Mouse (Mus musculus) right cerebral cortex, adult 2 months (tissue): ENCODE data around the gene Usp48.

ENCODE experiments used
- DNase-seq, 2 experiments: peaks; one replicate each; pipeline ENCODE4 v3.0.0; 2021 to 2022; ENCODE audit warnings: low spot score in 2 of 2

The Usp48 gene

DNA sequence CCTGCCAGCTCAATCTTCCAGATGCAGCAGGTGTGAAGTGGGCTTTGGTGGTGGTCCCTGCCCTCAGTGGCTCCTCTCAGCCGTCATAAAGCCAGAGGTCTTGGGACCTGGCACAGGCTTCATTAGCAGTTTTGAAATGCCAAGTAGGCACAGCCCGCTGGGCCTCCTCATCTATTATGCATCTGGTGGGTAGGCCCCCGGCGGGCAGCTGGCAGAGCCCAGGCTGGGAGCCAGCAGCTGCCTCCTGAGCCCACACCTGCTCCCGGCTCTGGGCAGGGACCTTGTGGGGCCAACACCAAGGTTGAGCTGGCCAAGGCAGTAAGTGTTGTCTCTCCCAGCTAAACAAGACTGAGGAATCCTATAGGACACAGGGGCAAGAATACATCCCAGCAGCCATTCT lies 92.7 kb downstream of the Usp48 start:
- no peak for DNase-seq

DNA sequence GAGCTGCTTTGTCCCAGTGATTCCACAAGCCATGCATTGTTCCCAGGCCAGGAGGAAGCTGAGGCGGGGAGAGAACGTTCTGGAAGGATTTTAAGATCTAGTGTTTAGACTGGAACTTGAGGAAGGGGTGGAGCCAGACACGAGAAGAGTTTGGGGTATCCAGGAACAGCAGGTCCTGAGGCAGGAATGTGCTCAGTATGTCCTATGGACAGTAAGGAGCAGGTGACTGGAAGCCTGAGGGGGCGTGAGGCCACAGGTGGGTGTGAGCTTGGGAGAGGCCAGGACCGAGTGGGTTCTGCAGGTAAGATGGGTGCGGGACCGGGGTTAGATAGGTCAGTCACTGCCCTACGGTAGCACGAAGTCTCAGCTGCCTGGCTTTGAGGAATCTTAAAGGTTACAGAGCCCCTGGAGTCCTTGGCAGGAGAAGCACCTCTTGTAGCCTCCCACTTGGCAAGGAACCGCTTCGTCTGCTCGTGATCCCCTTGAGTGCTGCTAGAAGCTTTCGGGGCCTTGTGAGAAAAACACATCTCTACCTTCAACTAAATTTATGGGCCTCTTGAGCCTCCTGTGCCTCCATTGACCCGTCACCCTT lies 93.8 kb downstream of the Usp48 start:
- DNase-seq, result no peak

DNA sequence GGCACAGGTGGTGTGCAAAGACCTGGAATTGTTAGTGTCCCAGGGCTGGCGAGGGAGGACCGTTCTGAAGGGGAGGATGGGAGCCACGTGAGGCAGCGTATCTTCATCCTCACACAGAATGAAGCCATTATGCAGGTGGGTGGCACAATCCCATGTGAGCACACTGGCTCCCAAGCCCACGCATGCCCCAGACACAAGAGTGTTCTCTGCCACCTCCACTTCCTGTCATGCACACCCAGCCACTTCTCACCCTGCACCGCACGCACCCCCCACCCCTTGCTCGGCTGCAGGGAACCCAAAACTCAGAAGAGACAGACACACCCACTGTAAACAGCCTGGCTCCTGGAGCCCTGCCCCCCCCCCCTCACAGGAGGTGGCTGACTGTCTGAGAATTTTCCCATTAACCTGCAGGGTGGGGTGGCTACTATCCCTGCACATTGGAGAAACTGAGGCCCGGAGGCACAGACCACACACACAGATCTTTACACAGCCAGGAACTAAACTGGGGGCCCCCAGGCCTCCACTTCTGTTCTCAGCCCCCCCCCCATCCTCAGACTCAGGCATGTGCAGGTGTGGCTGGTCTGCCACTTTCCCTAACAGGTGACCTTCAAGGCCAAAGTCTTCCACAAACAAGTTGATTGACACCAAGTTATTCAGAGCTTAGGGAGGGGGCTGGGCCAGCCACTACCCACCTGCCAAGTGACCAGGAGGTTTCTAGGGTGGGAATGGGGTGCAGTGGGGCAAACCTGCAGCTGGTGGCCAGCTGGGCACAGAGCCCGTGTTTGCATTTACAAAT lies 98.8 kb downstream of the Usp48 start:
- DNase-seq, result peak; percentile 61 to 73

DNA sequence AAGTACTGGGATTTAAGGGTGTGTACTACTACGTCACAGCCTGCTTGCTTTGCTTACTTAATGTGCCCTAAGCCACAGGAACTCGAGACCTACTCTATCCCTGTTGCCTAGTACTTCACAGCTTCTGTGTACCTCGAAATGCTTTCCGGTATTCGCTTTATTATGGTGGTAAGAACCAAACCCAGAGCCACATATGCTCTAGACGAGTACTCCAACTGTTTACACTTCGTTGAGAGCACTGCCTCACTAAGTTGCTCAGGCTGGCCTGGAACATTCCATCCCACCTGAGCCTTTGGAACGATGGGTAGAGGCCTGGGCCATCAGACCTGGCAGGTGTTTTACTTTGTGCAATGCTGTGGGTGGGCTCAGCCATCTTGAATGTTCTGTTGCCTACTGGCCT lies 101.7 kb downstream of the Usp48 start:
- no peak for DNase-seq

DNA sequence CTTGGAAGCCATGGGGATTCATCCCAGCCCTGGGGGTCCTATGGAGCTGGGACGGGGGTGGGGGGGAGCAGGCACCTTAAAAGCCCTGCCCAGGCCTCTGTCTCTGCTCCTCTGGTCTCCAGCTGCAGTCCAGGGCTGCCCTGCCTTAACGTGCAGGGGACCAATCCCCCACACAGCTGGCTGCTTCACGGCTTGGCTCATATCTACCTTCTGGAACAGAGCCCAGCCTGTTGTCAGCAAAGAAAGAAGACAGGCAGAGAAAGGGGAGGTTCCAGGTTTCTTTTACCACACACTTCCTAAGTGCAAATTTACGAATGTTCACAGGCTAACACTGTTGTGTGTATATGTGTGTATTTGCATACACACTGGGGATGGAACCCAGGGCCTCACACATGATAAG lies 102.3 kb downstream of the Usp48 start:
- DNase-seq, result no peak

DNA sequence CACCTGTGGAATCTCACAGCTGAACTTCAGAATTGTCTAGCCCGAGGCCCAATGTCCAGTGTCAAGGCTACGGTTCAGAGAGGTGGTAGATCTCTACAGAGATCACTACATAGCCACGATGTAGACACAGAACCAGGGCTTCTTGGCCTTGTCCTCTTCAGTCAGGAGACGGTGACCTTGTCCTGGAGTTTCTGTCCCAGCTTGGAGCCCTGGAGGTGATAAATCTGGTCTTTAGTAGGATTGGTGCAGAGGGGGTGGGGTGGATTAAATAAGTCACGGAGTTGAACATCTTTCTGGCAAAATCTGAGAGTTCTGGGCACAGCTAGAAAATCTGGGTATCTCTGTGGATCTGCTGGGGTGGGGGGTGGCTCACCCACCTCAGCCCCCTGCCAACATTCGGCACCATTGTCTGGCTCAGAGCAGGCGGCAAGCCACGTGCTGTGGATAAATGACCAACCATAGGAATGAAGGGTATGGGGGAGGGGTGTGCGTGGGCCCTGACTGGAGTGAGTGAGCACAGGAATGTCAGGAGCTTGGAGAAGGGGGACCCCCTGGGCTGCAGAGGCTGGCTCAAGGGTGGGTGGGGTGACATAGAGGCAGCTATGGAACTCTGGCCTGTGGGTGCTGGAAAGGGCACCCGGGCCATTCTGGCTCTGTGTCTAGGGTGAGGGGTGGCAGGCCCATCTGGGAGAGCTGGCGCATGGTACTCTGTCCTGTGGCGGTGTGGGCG lies 103.8 kb downstream of the Usp48 start:
- DNase-seq, result no peak

DNA sequence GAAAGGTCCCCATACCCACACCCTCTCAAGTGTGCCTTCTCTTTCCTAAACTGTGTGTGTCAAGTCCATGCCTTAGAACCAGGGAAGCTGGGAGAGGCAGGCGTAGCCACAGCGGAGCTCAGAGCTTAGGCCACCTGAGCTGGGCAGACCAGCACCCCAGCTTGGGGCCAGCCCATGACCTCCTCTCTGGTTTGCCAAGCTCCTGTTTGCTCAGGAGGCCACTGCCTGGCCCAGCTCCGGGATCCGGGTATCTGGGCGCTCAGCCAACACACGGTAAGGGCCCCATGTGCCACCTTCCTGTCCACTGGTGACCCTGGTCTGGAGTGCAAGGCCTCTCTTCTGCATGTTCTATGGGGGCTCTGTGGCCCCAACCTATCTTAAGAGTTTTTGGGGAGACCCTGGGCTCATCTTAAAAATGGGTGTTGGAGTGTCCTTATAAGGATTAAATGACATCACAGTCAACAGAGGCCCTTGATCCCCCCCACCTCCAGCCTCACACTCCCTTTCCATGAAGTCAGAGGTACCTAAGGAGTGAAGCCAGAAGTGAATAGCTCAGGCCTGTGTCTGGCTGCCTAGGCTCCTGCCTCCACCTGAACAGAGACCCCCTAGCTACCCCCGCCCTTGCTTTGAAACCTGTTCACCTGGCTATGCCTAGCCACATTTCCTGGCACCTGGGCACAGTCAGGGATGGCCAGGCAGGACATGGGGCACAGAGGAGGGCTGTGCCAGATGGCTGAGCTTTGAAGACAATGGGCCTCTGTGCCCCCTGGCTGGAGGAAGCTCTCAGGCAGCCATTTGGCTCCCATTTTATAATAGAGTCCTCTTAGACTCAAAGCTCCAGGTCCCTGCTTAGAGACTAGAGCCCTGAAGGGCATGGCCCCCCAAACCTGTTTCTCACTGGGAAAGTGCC lies 104.8 kb downstream of the Usp48 start:
- DNase-seq, result no peak

DNA sequence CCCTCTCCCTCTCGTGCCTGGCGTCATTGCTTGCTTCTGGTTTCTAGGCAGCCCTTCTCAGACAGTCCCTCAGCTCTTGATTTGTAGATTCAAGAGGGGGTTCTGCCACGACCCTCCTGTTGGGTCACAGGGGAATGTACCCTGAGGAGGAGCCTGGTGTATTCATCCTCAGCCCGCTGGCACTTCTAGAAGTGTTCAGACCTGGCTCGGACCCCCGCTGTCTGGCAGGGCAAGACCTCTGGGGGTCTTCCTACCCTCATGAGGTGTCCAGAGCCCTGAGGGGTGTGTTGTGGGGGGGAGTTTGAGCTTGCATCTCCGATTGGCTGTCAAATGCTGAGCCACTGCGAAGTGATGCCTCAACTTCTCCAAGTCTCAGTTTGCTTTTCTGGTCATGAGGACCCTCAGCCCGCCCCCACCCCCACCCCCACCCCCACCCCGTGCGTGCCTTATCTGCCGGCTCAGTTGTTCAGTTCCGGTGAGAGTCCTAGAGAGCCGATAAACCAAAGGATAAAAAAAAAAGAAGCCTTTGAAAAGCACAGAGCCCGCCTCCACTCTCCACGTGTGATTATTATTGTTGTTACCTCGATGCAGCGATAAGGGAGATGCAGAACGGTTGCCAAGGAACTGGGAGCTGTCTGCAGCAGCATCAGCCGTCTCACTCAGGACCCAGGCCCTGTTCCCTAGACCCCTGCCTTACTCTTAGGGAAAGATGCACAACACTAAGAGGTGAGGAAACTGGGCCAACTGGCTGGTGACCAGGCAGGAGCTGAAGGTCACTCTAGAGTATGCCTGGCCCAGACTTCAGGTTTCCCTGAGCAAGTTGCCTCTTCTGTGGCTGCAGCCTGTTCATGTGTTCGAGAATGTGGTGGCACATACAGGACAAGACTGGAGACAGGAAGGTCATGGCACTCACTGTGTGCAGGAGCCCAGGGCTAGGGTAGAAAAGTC lies 106.0 kb downstream of the Usp48 start:
- no peak for DNase-seq

DNA sequence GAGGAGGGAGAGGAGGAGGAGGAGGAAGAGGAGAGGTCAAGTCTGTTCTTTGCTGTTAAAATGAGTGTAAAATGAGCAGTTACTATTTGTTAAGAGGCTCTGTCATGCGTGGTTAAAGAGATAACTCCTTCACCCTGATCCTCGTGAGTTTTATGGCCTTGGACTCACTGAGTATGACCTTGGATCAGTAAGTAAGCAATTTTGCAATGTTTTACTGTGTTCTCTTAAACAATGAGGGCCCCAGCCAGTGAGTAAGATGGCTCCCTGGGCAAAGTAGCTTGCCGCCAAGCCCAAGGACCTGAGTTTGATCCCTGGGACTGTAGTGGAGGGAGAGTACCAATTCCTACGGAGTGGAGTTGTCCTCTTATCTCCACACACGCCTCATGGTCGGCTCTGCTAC lies 107.4 kb downstream of the Usp48 start:
- DNase-seq, result no peak

DNA sequence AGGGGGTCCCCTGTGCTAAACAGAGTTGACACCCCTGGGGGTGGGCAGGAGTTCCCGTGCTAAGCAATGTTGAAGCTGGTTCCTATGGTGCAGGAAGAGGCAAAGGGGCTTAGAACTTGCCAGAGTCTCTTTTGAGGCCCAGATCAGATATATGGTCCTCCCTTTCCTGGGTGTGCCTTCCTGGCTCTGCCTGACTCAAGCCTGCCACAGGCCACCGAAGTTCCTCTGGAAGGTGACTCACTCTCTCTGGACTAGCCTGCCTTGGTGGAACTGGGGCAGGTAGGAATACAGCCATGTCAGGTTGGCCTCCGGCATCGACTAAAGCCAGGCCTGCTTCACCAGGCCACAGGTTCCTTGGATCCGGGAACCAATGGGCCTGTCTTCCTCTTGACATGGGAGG lies 109.5 kb downstream of the Usp48 start:
- DNase-seq, result no peak

DNA sequence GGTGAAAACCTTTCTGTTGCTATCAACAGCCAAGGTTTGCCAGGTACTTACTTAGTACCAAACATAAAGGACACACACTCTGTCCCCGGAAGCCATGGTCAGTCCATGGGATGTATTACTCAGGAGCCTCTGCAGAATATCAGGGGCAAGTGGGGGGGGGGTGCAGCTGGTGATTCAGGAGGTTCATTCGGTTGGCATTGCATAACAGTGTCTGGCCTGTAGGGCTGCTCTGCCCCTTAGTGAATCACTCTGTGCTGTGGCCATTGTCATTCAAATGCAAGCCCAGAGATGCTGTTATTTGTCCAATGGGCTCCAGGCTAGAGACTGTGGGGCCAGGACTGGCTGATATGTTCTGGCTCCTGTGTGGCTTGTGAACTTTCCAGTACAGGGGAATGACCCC lies 111.0 kb downstream of the Usp48 start:
- DNase-seq, result no peak

DNA sequence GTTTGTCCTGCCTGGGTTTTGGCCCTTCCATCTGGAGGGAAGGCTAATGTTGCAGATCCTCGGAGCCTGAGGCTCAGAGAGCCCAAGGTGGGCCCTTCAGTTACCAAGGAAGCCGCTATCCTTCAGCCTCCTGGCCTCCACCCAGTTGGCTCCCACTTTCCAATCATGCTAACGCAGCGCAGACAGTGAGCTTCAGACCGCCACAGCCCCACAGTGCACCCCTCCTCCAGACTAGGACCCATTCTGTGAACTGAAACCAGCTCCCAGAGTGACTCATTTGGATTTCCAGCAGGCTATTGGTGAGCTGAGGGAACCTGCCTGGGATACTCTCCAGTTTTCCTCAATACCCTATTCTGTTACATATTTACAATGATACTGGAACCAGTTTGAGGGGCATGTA lies 111.8 kb downstream of the Usp48 start:
- peak in 1 of 2 experiments; percentile 38 for DNase-seq

DNA sequence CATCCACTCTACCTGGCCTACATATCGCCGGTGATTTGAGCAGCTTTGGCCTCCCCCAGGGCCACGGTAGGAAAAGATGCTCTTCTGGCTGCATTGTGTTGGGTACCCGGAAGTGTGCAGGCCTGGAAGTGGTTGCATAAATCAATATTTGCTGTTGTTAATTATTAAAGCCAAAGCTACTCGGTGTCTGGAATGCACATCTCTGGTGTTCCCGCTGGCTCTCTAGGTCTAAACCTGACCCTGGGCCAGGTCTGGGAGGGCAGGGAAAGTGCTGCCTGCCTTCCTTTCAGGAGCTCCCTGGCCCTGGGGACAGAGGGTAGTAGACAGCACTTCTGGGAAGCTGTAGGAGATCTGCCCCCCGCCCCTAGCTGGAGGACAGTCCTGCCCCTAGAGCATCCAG lies 113.0 kb downstream of the Usp48 start:
- no peak for DNase-seq

DNA sequence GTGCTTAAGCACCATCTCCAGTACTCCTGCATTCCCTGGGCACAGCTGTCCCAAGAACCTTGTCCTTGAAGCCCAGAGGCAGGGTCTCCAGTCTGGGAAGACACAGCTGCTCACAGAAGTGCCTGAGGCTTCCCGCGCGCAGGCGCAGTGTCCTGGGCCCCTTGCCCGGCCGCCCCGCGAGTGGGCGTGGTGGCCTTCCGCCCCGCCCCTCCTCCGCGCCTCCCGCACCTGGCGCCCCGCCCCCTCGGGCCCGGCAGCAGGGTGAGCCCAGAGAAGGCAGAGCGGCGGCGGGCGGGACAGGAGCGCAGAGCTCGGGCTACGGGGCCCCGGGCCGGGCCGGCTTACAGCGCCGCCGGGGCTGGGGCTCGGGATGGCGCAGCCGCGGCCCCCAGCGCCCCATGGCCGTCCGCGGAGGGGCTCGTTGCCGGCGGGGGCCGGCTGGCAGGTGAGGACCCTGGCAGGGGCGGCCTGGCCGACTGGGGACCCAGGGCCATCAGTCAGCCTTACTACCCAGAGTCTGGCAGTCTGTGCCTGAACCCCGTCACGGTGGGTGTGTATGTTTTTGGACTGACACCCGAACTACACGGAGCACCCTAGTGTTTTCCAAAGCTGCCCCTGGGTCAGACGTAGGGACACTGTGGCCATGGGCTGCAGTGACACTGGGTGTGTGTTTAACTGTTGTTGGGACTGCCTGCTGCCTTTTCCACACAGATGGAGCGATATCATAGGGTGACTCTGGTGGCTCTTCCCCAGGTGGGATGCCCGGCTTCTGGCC lies 113.8 kb downstream of the Usp48 start:
- DNase-seq, result peak in 1 of 2 experiments; percentile 54
